Mouse (Mus musculus) megakaryocyte, embryonic 14.5 days (primary cell): ENCODE measurements at regions not wholly inside any gene's neighbourhood (a gene's known extent, or its start where the extent isn't known, plus 50 kb on each side); places are given as distances from the start of the nearest gene placed in this dataset.

Experiments used
- FLI1 ChIP-seq: IDR thresholded peaks from 2 replicates; pipeline ENCODE4 v1.6.1; 2012; ENCODE audit warnings: low read length, inconsistent platforms, mixed read lengths
- GATA1 ChIP-seq: IDR thresholded peaks from 3 replicates; pipeline ENCODE4 v1.6.1; 2012; ENCODE audit warnings: mixed read lengths, low read length, inconsistent platforms, borderline replicate concordance

- TF ChIP-seq FLI1 (no peak), GATA1 (no peak)
Measured at GRCm38 (mm10) chr14:58638337-58638696, 504.4 kb downstream of the 1700129C05Rik start.
